Mouse (Mus musculus) liver, embryonic 14.5 days (tissue): ENCODE data around the gene Slpi. TPM values are rescaled to one million over a fixed set of nuclear protein-coding genes. Genes with fewer than 3 reads are reported as not detected.

Experiments used
- ATAC-seq: fragments of 200-750 bp; cut with Nextera tagmentation; 2 replicates; pipeline ENCODE4 v1.8.0; 2017; ENCODE audit warnings: moderate number of reproducible peaks, mild to moderate bottlenecking, moderate library complexity; ENCODE audit not compliant: insufficient read depth
- DNase-seq, 3 experiments: peaks; one replicate each; pipeline ENCODE4 v3.0.0-alpha.2; 2012 to 2013; ENCODE audit warnings: low read depth in 3 of 3, low spot score in 3 of 3
- H3K27ac ChIP-seq: fragments of 300-500 bp; sonication (generic); 2 replicates; pipeline ENCODE4 v1.5.1; 2014; ENCODE audit warnings: moderate library complexity, mild to moderate bottlenecking, control low read depth, inconsistent platforms
- H3K27me3 ChIP-seq: fragments of 300-500 bp; sonication (generic); 2 replicates; pipeline ENCODE4 v1.6.1; 2014; ENCODE audit warnings: mild to moderate bottlenecking, low read length, moderate library complexity; ENCODE audit not compliant: control insufficient read depth, insufficient read depth
- H3K36me3 ChIP-seq: fragments of 300-500 bp; sonication (generic); replicated peaks from 2 replicates; pipeline ENCODE4 v1.6.1; 2014; ENCODE audit warnings: low read depth; ENCODE audit not compliant: control insufficient read depth, insufficient read depth
- H3K4me1 ChIP-seq, 2 experiments: fragments of 200-500 bp in 1 of 2; fragments of 300-500 bp in 1 of 2; sonication (generic) in 1 of 2; replicated peaks; 2 replicates each; pipeline ENCODE4 v1.6.1; 2012 to 2014; ENCODE audit warnings: antibody characterized with exemption in 1 of 2, inconsistent platforms in 1 of 2, low read length in 1 of 2; ENCODE audit not compliant: control insufficient read depth in 2 of 2, insufficient read depth in 2 of 2
- H3K4me2 ChIP-seq: fragments of 300-500 bp; sonication (generic); 2 replicates; pipeline ENCODE4 v1.6.1; 2014; ENCODE audit warnings: low read depth, mild to moderate bottlenecking, control low read depth, moderate library complexity
- H3K4me3 ChIP-seq, 2 experiments: fragments of 200-500 bp in 1 of 2; fragments of 300-500 bp in 1 of 2; sonication (generic) in 1 of 2; 2 replicates each; pipeline ENCODE4 v1.5.1; 2012 to 2014; ENCODE audit warnings: low read depth in 2 of 2, low read length in 2 of 2, mild to moderate bottlenecking in 2 of 2, control low read depth in 1 of 2, inconsistent platforms in 1 of 2, moderate library complexity in 1 of 2; ENCODE audit not compliant: insufficient read depth in 1 of 2
- H3K9ac ChIP-seq: fragments of 300-500 bp; sonication (generic); replicated peaks from 2 replicates; pipeline ENCODE4 v1.6.1; 2014; ENCODE audit warnings: mild to moderate bottlenecking, control low read depth, moderate library complexity
- H3K9me3 ChIP-seq: fragments of 300-500 bp; sonication (generic); 2 replicates; pipeline ENCODE4 v1.6.1; 2016; ENCODE audit warnings: low read length, mixed read lengths; ENCODE audit not compliant: control insufficient read depth
- CTCF ChIP-seq: IDR thresholded peaks from 2 replicates; pipeline ENCODE4 v1.5.1; 2016; ENCODE audit warnings: antibody characterized with exemption, low read depth, control low read depth
- EP300 ChIP-seq: IDR thresholded peaks from 2 replicates; pipeline ENCODE4 v1.6.1; 2016; ENCODE audit warnings: antibody characterized with exemption, low read depth
- WGBS: fragments of 180-500 bp; shearing (Covaris S2); extraction: QIAGEN DNeasy Blood & Tissue Kit; methylation state at CpG from one replicate; pipeline ENCODE4 v1.1.7; 2014; ENCODE audit not compliant: insufficient replicate concordance; 5-methylcytosine and 5-hydroxymethylcytosine counted together
- polyA plus RNA-seq, 2 experiments: library from polyadenylated mRNA; depleted of rRNA in 1 of 2; stranded (reverse) in 1 of 2; unstranded in 1 of 2; fragments of >200 nt; fragmentation: Nextera tagmentation in 1 of 2; extraction: Ambion mirVana in 1 of 2; gene quantifications; 2 replicates each; pipeline versions ENCODE4 v1.2.1 to v1.2.3; 2012 to 2014

Gene Slpi
- polyA plus RNA-seq, 2 experiments, result 10.1 to 19.9 TPM

DNA sequence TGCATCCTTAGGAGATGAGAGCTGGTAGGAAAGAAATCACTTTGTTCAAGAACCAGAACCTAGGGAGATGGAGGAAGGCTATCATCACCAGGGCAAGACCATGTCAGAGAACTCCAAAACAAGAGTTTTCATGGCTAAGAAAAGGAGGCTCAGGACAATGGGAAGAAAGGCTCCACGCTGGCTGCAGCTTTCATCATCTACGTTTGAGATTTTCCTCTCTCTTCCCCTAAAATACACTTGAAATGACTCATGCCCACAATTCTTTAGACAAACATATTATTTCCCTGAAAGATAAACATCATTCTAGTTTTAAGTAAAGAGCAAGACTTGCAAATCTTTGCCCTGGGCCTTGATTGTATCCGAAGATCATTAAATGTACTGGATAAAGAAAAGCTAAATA lies 17.5 kb downstream of the Slpi start:
- H3K9me3 ChIP-seq, result no peaks in the 10 kb centered on the region
- no peak for DNase-seq
- H3K27me3 ChIP-seq, result no peaks in the 10 kb centered on the region
- H3K4me3 ChIP-seq, result no peak overlapping the region
- H3K27ac ChIP-seq, result no peak overlapping the region
- TF ChIP-seq EP300 (no peak), CTCF (no peak)
- H3K9ac ChIP-seq, result no peak overlapping the region
- WGBS, result 65% methylated on average over 3 of the region's 3 CpGs
- ATAC-seq, result no peak
- H3K36me3 ChIP-seq, result no peaks in the 10 kb centered on the region
- no peak overlapping the region for H3K4me2 ChIP-seq
- H3K4me1 ChIP-seq, result no peaks in the 10 kb centered on the region

DNA sequence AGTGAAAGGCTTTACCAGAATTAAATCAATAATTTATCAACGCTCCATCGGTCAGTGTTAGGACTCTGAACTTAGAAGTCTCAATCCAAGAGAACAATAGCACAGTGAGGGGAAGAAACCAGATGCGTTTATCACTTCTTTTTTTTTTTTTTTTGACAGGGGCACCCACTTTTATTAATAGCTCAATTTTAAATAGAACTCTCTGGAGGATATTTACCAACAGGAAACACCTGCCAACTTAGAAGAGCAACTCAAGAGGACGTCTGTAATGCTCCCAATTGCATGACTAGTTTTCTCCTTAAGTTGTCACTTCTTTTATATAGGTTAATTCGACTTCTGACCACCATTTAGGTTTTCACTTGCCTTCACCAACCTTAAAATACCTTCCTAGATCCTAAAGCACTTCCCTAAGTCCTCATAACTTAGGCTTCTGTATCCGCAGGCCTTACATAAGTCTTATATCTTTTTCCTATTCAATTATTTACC lies 20.2 kb downstream of the Slpi start:
- DNase-seq (no peak), ATAC-seq (no peak)
- no peaks in the 10 kb centered on the region for H3K27me3 ChIP-seq
- no peak overlapping the region for H3K4me3 ChIP-seq
- no peaks in the 10 kb centered on the region for H3K4me1 ChIP-seq
- H3K9ac ChIP-seq, result no peak overlapping the region
- H3K27ac ChIP-seq, result no peak overlapping the region
- TF ChIP-seq EP300 (no peak), CTCF (no peak)
- 45% methylated on average over 6 of the region's 6 CpGs for WGBS
- H3K4me2 ChIP-seq, result no peak overlapping the region
- H3K9me3 ChIP-seq, result no peaks in the 10 kb centered on the region
- no peaks in the 10 kb centered on the region for H3K36me3 ChIP-seq

DNA sequence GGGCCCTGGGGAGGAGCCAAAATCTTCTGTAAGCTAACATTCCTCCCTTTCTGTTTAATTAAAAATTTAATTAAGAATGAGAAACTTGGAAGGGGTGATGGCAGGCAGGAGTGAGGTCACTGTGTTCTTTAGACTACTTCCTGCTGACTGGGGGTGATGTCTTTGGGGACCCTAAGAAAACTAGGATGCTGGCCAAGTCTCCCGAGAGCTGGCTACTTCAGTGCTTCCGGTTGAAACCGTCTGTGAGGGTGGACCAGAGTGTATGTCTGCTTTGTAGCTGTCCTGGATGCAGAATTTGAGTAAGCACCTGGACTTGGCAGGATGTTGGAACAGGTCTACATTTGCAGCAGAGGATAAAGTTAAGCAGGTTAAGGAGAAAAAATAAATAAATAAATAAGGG lies 21.9 kb downstream of the Slpi start:
- TF ChIP-seq EP300 (no peak), CTCF (no peak)
- no peaks in the 10 kb centered on the region for H3K4me1 ChIP-seq
- H3K36me3 ChIP-seq, result no peaks in the 10 kb centered on the region
- 56% methylated on average over 3 of the region's 3 CpGs for WGBS
- no peaks in the 10 kb centered on the region for H3K9me3 ChIP-seq
- H3K9ac ChIP-seq, result no peak overlapping the region
- ATAC-seq (no peak), DNase-seq (no peak)
- H3K27me3 ChIP-seq, result no peaks in the 10 kb centered on the region
- H3K4me2 ChIP-seq, result no peak overlapping the region
- H3K27ac ChIP-seq, result no peak overlapping the region
- H3K4me3 ChIP-seq, result no peak overlapping the region

DNA sequence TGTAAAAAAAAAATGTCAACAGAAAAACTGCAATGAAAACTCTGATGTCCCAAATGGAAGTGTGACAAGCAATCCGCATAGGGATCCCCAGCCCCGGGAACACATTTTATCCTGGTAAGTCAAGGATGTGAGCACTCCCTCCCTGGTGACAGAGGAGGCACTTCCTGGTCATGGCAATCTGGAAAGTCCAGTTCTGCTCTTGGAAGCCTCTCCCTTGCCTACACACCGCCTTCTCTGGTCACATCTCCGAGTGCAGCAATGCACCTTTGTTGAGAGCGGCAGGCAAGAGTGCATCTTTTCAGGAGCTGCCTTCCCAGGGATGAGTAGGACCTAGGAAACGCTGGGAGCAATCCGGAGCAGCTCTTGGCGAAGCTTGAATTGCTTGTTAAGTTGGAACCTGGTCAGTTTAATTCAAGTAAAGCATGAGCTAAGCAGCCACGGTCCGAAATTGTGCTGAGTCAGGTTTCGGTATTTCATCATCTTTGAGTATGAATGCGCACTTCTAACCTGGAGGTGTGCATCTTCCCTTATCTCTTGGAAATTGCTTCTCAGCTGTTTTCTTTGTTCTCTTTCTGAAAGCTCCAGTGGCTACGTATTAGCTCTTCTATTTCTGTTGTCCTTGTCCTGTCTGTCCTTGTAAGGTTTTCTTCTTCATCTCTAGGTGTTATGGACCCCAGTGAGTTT lies 27.8 kb downstream of the Slpi start:
- no peak overlapping the region for H3K9ac ChIP-seq
- DNase-seq (no peak), ATAC-seq (no peak)
- H3K36me3 ChIP-seq, result no peaks in the 10 kb centered on the region
- H3K9me3 ChIP-seq, result no peaks in the 10 kb centered on the region
- H3K27ac ChIP-seq, result no peak overlapping the region
- H3K4me2 ChIP-seq, result no peak overlapping the region
- TF ChIP-seq CTCF, result no peak
- no peak for TF ChIP-seq EP300
- 15% methylated on average over 13 of the region's 13 CpGs for WGBS
- H3K27me3 ChIP-seq, result no peaks in the 10 kb centered on the region
- no peak overlapping the region for H3K4me3 ChIP-seq
- H3K4me1 ChIP-seq, result no peaks in the 10 kb centered on the region

DNA sequence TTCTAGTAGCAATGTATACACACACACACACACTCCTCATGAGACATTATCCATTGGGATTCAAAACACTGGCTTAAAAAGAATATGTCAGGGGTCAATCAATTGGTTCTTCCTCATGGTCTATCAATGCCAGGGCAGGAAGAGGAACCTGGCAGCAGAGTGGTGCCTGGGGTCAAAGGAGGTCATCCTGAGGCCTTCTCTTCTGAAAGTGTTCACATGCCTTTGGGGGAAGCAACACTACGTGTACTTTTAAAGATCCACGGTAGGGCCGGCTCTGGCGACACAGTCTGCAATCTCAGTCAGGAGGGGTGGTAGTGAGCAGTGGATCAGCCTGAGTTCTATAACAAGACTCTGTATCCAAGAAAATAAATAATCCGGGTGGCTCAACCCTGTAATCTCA lies 29.2 kb downstream of the Slpi start:
- Histone ChIP-seq H3K4me2 (no peak overlapping the region), H3K9me3 (no peaks in the 10 kb centered on the region), H3K27me3 (no peaks in the 10 kb centered on the region), H3K4me3 (no peak overlapping the region), H3K9ac (no peak overlapping the region), H3K4me1 (no peaks in the 10 kb centered on the region), H3K36me3 (no peaks in the 10 kb centered on the region), H3K27ac (no peak overlapping the region)
- ATAC-seq (no peak), DNase-seq (no peak)
- 53% methylated on average over 5 of the region's 5 CpGs for WGBS
- TF ChIP-seq CTCF (no peak), EP300 (no peak)
